Mouse (Mus musculus): ENCODE data around the gene Tlr12.

- TF ChIP-seq POLR2A (IDR thresholded peaks at IDR 0.05; ENCODE audit: control insufficient read depth, low read depth, low read length) (no peak), CTCF (IDR thresholded peaks at IDR 0.05; ENCODE audit: control insufficient read depth, insufficient read depth, insufficient replicate concordance, low read depth, low read length) (no peak)
These were observed 2.7 kb upstream of the Tlr12 start for GRCm38 (mm10) chr4:128621109-128621508.
